Mouse (Mus musculus): ENCODE data around the gene Hdac9.

GRCm38 (mm10) chr12:34677110-34677509, 239.8 kb downstream of the Hdac9 start:
- no peak for TF ChIP-seq GATA1 (IDR thresholded peaks at IDR 0.05; ENCODE audit: borderline replicate concordance, low read length)
- TF ChIP-seq FLI1 (IDR thresholded peaks at IDR 0.05; ENCODE audit: low read length) = no peak
